Mouse (Mus musculus): Measurements from ENCODE around the gene Ttc22. TPM values are rescaled to one million over a fixed set of nuclear protein-coding genes. Genes with fewer than 3 reads are reported as not detected.

Ttc22 gene
- polyA plus RNA-seq, 1 experiment from 2014 or later = 1.1 TPM

DNA sequence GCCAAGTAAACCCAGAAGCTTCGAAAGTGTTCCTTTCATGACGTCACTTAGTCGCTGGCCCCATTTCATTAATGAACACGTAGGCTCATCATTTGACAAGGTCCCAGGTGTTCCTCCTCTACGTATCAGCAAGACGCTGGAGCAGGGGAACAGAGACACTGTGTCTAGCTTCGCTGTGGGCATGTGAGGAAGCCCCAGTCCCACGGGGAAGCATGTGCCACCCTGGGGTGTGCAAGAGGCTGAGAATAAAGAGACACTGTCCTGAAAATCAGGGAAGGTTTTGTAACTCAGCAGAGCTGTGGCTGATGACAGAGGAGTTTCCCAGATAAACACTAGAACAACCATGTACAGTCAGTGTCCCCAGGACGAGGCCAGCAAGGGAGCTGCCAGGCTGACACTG, 25.2 kb upstream of the Ttc22 start:
- no peak for ATAC-seq (ENCODE audit: borderline replicate concordance, extremely low read depth, low FRiP score, low TSS enrichment)
- Histone ChIP-seq H3K9me3 (no peaks in the 10 kb centered on the region), H3K27ac (no peak overlapping the region), H3K27me3 (no peaks in the 10 kb centered on the region), H3K4me2 (no peak overlapping the region), H3K4me1 (no peaks in the 10 kb centered on the region), H3K4me3 (no peak overlapping the region), H3K9ac (no peak overlapping the region), H3K36me3 (no peaks in the 10 kb centered on the region)
- 72% methylated on average over 9 of the region's 9 CpGs for WGBS

GRCm38 (mm10) chr4:106597741-106598140, 24.5 kb upstream of the Ttc22 start:
- no peak overlapping the region for H3K4me3 ChIP-seq
- H3K9ac ChIP-seq = no peak overlapping the region
- no peak for ATAC-seq (ENCODE audit: borderline replicate concordance, extremely low read depth, low FRiP score, low TSS enrichment)
- H3K36me3 ChIP-seq = no peaks in the 10 kb centered on the region
- no peaks in the 10 kb centered on the region for H3K9me3 ChIP-seq
- H3K4me1 ChIP-seq = no peaks in the 10 kb centered on the region
- 74% methylated on average over 4 of the region's 4 CpGs for WGBS
- H3K4me2 ChIP-seq = no peak overlapping the region
- H3K27me3 ChIP-seq = no peaks in the 10 kb centered on the region
- no peak overlapping the region for H3K27ac ChIP-seq

- H3K4me1 ChIP-seq = no peaks in the 10 kb centered on the region
- H3K4me3 ChIP-seq = no peak overlapping the region
- no peak overlapping the region for H3K9ac ChIP-seq
- no peak overlapping the region for H3K27ac ChIP-seq
- no peak overlapping the region for H3K4me2 ChIP-seq
- WGBS = 56% methylated on average over 1 of the region's 1 CpGs
- H3K27me3 ChIP-seq = no peaks in the 10 kb centered on the region
- no peak for ATAC-seq (ENCODE audit: borderline replicate concordance, extremely low read depth, low FRiP score, low TSS enrichment)
- H3K36me3 ChIP-seq = no peaks in the 10 kb centered on the region
- no peaks in the 10 kb centered on the region for H3K9me3 ChIP-seq
These were observed 22.8 kb upstream of the Ttc22 start for GRCm38 (mm10) chr4:106599415-106599814.

DNA sequence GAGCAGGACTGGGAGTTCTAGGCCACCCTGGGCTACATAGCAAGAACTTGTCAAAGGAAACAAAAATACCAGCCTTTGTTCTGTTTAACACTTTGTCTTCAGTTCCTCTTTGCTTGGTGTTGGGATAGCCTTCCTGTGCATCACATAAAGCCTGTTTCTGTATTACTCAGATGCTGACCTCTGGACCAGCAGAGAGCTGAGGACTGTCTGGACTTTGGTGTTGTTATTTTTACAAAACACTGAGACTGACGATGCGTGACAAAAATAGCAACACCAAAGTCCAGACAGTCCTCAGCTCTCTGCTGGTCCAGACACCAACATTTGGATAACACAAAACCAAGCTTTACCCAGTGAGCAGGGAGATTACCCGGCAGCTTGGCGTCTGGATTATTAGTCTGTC, 21.5 kb upstream of the Ttc22 start:
- ATAC-seq (ENCODE audit: borderline replicate concordance, extremely low read depth, low FRiP score, low TSS enrichment) = no peak

GRCm38 (mm10) chr4:106606639-106607554, 15.3 kb upstream of the Ttc22 start:
- 28% methylated on average over 18 of the region's 18 CpGs for WGBS
- Histone ChIP-seq H3K36me3 (no peaks in the 10 kb centered on the region), H3K4me1 (0 out of 2 replicates have a peak, but pooled peaks cover 3% of the 10 kb centered on the region), H3K9me3 (no peaks in the 10 kb centered on the region), H3K27me3 (no peaks in the 10 kb centered on the region), H3K4me3 (no peak overlapping the region), H3K9ac (no peak overlapping the region), H3K4me2 (peak overlapping the region; percentile 39), H3K27ac (no peak overlapping the region)
- peak; percentile 84; the same call in 1 of the 2 replicates for ATAC-seq (ENCODE audit: borderline replicate concordance, extremely low read depth, low FRiP score, low TSS enrichment)

More for the DNA sequence above, 21.5 kb upstream of the Ttc22 start:
- no peak overlapping the region for H3K4me3 ChIP-seq
- no peaks in the 10 kb centered on the region for H3K27me3 ChIP-seq
- no peaks in the 10 kb centered on the region for H3K4me1 ChIP-seq
- H3K9me3 ChIP-seq = no peaks in the 10 kb centered on the region
- no peak overlapping the region for H3K4me2 ChIP-seq
- H3K36me3 ChIP-seq = no peaks in the 10 kb centered on the region
- 67% methylated on average over 4 of the region's 4 CpGs for WGBS
- H3K9ac ChIP-seq = no peak overlapping the region
- no peak overlapping the region for H3K27ac ChIP-seq

DNA sequence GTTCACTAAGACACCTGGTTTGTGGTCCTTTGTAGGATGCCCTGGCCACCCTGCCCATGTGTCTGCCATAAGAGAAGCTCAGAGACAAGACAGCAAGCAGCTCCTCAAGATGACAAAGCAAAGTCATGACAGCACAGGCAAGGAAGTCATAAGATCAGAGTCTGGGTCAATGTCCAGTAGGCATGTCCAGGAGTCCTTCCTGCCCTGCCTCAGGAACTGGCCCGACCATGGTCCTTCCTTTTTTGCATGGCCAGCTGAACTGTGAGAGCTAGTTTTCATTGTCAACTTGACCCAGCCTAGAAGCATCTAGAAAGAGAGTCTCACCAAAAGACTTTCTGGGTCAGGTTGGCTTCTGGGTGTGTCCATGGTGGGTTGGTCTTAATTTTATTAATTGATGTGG, 14.3 kb upstream of the Ttc22 start:
- H3K4me1 ChIP-seq = 0 out of 2 replicates have a peak, but pooled peaks cover 3% of the 10 kb centered on the region
- no peaks in the 10 kb centered on the region for H3K36me3 ChIP-seq
- no peak overlapping the region for H3K27ac ChIP-seq
- whole genome bisulfite sequencing = 95% methylated on average over 1 of the region's 1 CpGs
- H3K9me3 ChIP-seq = no peaks in the 10 kb centered on the region
- H3K27me3 ChIP-seq = no peaks in the 10 kb centered on the region
- H3K9ac ChIP-seq = no peak overlapping the region
- H3K4me2 ChIP-seq = no peak overlapping the region
- H3K4me3 ChIP-seq = no peak overlapping the region
- ATAC-seq (ENCODE audit: borderline replicate concordance, extremely low read depth, low FRiP score, low TSS enrichment) = no peak

DNA sequence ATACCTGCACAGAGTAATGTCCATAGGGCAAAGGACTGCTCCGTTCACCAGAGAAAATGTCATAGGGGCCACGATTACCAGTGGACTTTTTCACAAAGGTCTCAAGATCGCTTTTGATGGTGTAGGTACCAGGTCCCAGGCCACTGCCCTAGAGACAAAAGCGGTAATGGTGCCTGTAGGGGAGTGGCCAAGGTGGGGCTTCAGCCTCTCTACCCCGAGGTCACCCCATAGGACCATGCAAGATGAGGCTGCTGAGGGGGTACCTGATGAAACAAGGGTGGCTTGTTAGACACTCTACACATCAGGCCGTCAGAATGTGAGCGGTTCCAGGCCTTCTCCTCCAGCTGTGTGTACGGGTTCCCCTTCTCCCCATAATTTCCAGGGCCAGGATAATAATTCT, 9.1 kb upstream of the Ttc22 start:
- Histone ChIP-seq H3K9me3 (no peaks in the 10 kb centered on the region), H3K4me3 (no peak overlapping the region), H3K9ac (no peak overlapping the region), H3K4me1 (no peaks in the 10 kb centered on the region), H3K27ac (no peak overlapping the region), H3K27me3 (0 out of 2 replicates have a peak, but pooled peaks cover 8% of the 10 kb centered on the region), H3K4me2 (no peak overlapping the region), H3K36me3 (no peaks in the 10 kb centered on the region)
- 72% methylated on average over 8 of the region's 8 CpGs for WGBS
- no peak for ATAC-seq (ENCODE audit: borderline replicate concordance, extremely low read depth, low FRiP score, low TSS enrichment)

DNA sequence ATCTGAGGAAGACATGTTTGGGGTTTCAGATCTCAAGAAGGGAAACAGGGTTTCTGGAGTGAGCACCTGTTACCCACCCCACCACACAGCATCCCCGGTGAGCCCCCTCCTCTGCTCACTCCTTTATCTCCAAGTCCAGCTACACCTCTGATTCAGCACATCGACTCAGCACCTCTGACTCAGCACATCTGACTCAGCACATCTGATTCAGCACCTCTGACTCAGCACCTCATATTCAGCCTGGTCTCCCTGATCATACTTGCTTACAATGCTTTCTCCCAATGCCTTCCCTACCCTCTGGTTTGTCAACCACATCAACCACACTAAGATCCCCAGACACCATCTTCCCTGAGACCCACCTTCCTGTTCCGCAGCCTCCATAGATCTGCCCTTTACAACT, 8.7 kb upstream of the Ttc22 start:
- Histone ChIP-seq H3K4me2 (no peak overlapping the region), H3K9me3 (no peaks in the 10 kb centered on the region), H3K27ac (no peak overlapping the region), H3K36me3 (no peaks in the 10 kb centered on the region), H3K4me1 (no peaks in the 10 kb centered on the region), H3K27me3 (0 out of 2 replicates have a peak, but pooled peaks cover 8% of the 10 kb centered on the region), H3K4me3 (no peak overlapping the region), H3K9ac (no peak overlapping the region)
- ATAC-seq (ENCODE audit: borderline replicate concordance, extremely low read depth, low FRiP score, low TSS enrichment) = no peak
- 67% methylated on average over 3 of the region's 3 CpGs for WGBS

- 44% methylated on average over 7 of the region's 7 CpGs for WGBS
- no peak overlapping the region for H3K9ac ChIP-seq
- no peaks in the 10 kb centered on the region for H3K4me1 ChIP-seq
- no peaks in the 10 kb centered on the region for H3K36me3 ChIP-seq
- no peak overlapping the region for H3K4me2 ChIP-seq
- no peak overlapping the region for H3K27ac ChIP-seq
- no peak overlapping the region for H3K4me3 ChIP-seq
- H3K27me3 ChIP-seq = 0 out of 2 replicates have a peak, but pooled peaks cover 8% of the 10 kb centered on the region
- no peaks in the 10 kb centered on the region for H3K9me3 ChIP-seq
- peak; percentile 44; the same call in 1 of the 2 replicates for ATAC-seq (ENCODE audit: borderline replicate concordance, extremely low read depth, low FRiP score, low TSS enrichment)
These were observed 7.9 kb upstream of the Ttc22 start for GRCm38 (mm10) chr4:106614180-106614797.

GRCm38 (mm10) chr4:106614881-106615280, 7.4 kb upstream of the Ttc22 start:
- no peak overlapping the region for H3K27ac ChIP-seq
- H3K36me3 ChIP-seq = no peaks in the 10 kb centered on the region
- H3K4me1 ChIP-seq = no peaks in the 10 kb centered on the region
- H3K9me3 ChIP-seq = no peaks in the 10 kb centered on the region
- H3K27me3 ChIP-seq = 0 out of 2 replicates have a peak, but pooled peaks cover 8% of the 10 kb centered on the region
- H3K4me3 ChIP-seq = no peak overlapping the region
- 76% methylated on average over 9 of the region's 9 CpGs for WGBS
- no peak for ATAC-seq (ENCODE audit: borderline replicate concordance, extremely low read depth, low FRiP score, low TSS enrichment)
- H3K4me2 ChIP-seq = no peak overlapping the region
- no peak overlapping the region for H3K9ac ChIP-seq

DNA sequence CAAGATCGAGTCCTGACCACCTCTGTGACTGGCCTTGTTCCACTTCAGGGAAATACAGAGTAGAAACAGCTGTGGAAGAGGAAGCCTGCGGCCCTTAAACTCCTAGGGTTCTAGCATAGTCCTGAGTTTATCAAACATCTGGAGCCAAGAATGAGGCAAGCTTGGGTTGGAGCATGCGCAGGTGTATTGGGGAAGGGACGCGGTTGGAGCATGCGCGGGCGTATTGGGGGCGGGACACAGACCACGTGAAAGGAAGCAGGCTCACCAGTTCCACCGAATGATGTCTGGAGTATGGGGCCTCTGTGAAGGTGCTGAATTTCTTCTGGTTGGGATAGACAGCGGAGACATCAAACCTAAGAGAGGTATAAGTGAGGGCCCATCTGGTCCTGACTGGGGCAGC, 6.6 kb upstream of the Ttc22 start:
- Histone ChIP-seq H3K36me3 (no peaks in the 10 kb centered on the region), H3K4me3 (no peak overlapping the region), H3K27me3 (0 out of 2 replicates have a peak, but pooled peaks cover 8% of the 10 kb centered on the region), H3K27ac (no peak overlapping the region), H3K9ac (no peak overlapping the region), H3K4me2 (no peak overlapping the region), H3K9me3 (no peaks in the 10 kb centered on the region), H3K4me1 (no peaks in the 10 kb centered on the region)
- 67% methylated on average over 12 of the region's 12 CpGs for WGBS
- no peak for ATAC-seq (ENCODE audit: borderline replicate concordance, extremely low read depth, low FRiP score, low TSS enrichment)

GRCm38 (mm10) chr4:106617056-106617455, 5.2 kb upstream of the Ttc22 start, which contains the start of gene Lexm:
Gene Lexm (minus strand): TSS chr4:106617241.
- Histone ChIP-seq H3K9me3 (no peaks in the 10 kb centered on the region), H3K27ac (no peak within 1 kb of the TSS), H3K4me3 (no peak within 1 kb of the TSS), H3K9ac (no peak within 1 kb of the TSS), H3K27me3 (peaks cover 15% of the 10 kb centered on the region), H3K36me3 (no peaks in the 10 kb centered on the region), H3K4me1 (peaks cover 7% of the 10 kb centered on the region; the same call in 1 of the 2 replicates), H3K4me2 (peak within 1 kb of the TSS; percentile 36)
- ATAC-seq (ENCODE audit: borderline replicate concordance, extremely low read depth, low FRiP score, low TSS enrichment) = no peak
- WGBS = under 1% methylated on average over 19 of the region's 19 CpGs

Measured in lung, embryonic 15.5 days (tissue).